Mouse (Mus musculus): ENCODE results near the gene Syt1. TPM values are rescaled to one million over a fixed set of nuclear protein-coding genes. Genes with fewer than 3 reads are reported as not detected.
A peak's percentile ranks its signal among the peaks of the same experiment; 100 is the strongest.

Syt1 gene
- total RNA-seq, 2 experiments from 2014 or later, result 975 to 1,036 TPM

GRCm38 (mm10) chr10:108701361-108702128 lies 309.2 kb downstream of the Syt1 start:
- peak overlapping the region; percentile 54 for H3K27ac ChIP-seq
- no peak for DNase-seq (ENCODE audit: low spot score in 2 of 2)
- H3K4me3 ChIP-seq, result no peak overlapping the region
- no peak for TF ChIP-seq CTCF (conservative IDR thresholded peaks at IDR 0.05)

- DNase-seq (ENCODE audit: low spot score in 2 of 2), result no peak
- H3K4me3 ChIP-seq, result no peak within 1 kb of the TSS
- H3K27ac ChIP-seq, result peak within 1 kb of the TSS; percentile 54; the same call in 1 of the 2 replicates
- TF ChIP-seq CTCF (conservative IDR thresholded peaks at IDR 0.05), result no peak
Observed at GRCm38 (mm10) chr10:108699946-108700345, 310.8 kb downstream of the Syt1 start, which contains the start of gene Gm5136. Gene Gm5136, minus strand, starts transcription at chr10:108700160.

- Histone ChIP-seq H3K27ac (peak overlapping the region; percentile 29; the same call in 1 of the 2 replicates), H3K4me3 (no peak overlapping the region)
- DNase-seq (ENCODE audit: low spot score in 2 of 2), result no peak
- TF ChIP-seq CTCF (conservative IDR thresholded peaks at IDR 0.05), result no peak
Observed at GRCm38 (mm10) chr10:108697062-108697461, 313.7 kb downstream of the Syt1 start.

GRCm38 (mm10) chr10:108690954-108691353 lies 319.8 kb downstream of the Syt1 start:
- no peak overlapping the region for H3K4me3 ChIP-seq
- DNase-seq (ENCODE audit: low spot score in 2 of 2), result no peak
- H3K27ac ChIP-seq, result no peak overlapping the region; the same call in 1 of the 2 replicates
- TF ChIP-seq CTCF (conservative IDR thresholded peaks at IDR 0.05), result no peak

- TF ChIP-seq CTCF (conservative IDR thresholded peaks at IDR 0.05), result no peak
Observed at GRCm38 (mm10) chr10:108686696-108687095, 324.1 kb downstream of the Syt1 start.

GRCm38 (mm10) chr10:108679675-108680390 lies 330.9 kb downstream of the Syt1 start:
- H3K27ac ChIP-seq, result peak overlapping the region; percentile 77
- TF ChIP-seq CTCF (conservative IDR thresholded peaks at IDR 0.05), result no peak
- DNase-seq (ENCODE audit: low spot score in 2 of 2), result no peak
- H3K4me3 ChIP-seq, result no peak overlapping the region

More at GRCm38 (mm10) chr10:108686696-108687095, 324.1 kb downstream of the Syt1 start:
- peak overlapping the region; percentile 7; the same call in 1 of the 2 replicates for H3K27ac ChIP-seq
- no peak for DNase-seq (ENCODE audit: low spot score in 2 of 2)
- H3K4me3 ChIP-seq, result no peak overlapping the region

- Histone ChIP-seq H3K27ac (peak overlapping the region; percentile 32), H3K4me3 (no peak overlapping the region)
- no peak for DNase-seq (ENCODE audit: low spot score in 2 of 2)
- TF ChIP-seq CTCF (conservative IDR thresholded peaks at IDR 0.05), result no peak
Observed at GRCm38 (mm10) chr10:108677053-108677452, 333.7 kb downstream of the Syt1 start.

GRCm38 (mm10) chr10:108668944-108669343 lies 341.8 kb downstream of the Syt1 start:
- no peak for TF ChIP-seq CTCF (conservative IDR thresholded peaks at IDR 0.05)
- DNase-seq (ENCODE audit: low spot score in 2 of 2), result no peak

GRCm38 (mm10) chr10:108660295-108660694 lies 350.5 kb downstream of the Syt1 start:
- no peak for DNase-seq (ENCODE audit: low spot score in 2 of 2)
- peak overlapping the region; percentile 56; the same call in 1 of the 2 replicates for H3K27ac ChIP-seq
- no peak overlapping the region for H3K4me3 ChIP-seq
- no peak for TF ChIP-seq CTCF (conservative IDR thresholded peaks at IDR 0.05)

More at GRCm38 (mm10) chr10:108668944-108669343, 341.8 kb downstream of the Syt1 start:
- H3K4me3 ChIP-seq, result no peak overlapping the region
- H3K27ac ChIP-seq, result peak overlapping the region; percentile 75

GRCm38 (mm10) chr10:108658300-108658699 lies 352.5 kb downstream of the Syt1 start:
- no peak for DNase-seq (ENCODE audit: low spot score in 2 of 2)
- Histone ChIP-seq H3K4me3 (no peak overlapping the region), H3K27ac (peak overlapping the region; percentile 63; the same call in 1 of the 2 replicates)
- TF ChIP-seq CTCF (conservative IDR thresholded peaks at IDR 0.05), result no peak

- DNase-seq (ENCODE audit: low spot score in 2 of 2), result no peak
- TF ChIP-seq CTCF (conservative IDR thresholded peaks at IDR 0.05), result peak; percentile 51
- Histone ChIP-seq H3K27ac (peak overlapping the region; percentile 63), H3K4me3 (no peak overlapping the region)
Observed at GRCm38 (mm10) chr10:108657669-108658068, 353.1 kb downstream of the Syt1 start.

- Histone ChIP-seq H3K4me3 (no peak overlapping the region), H3K27ac (peak overlapping the region; percentile 63)
- no peak for DNase-seq (ENCODE audit: low spot score in 2 of 2)
- no peak for TF ChIP-seq CTCF (conservative IDR thresholded peaks at IDR 0.05)
Observed at GRCm38 (mm10) chr10:108656898-108657297, 353.9 kb downstream of the Syt1 start.

GRCm38 (mm10) chr10:108655074-108655473 lies 355.7 kb downstream of the Syt1 start:
- no peak for TF ChIP-seq CTCF (conservative IDR thresholded peaks at IDR 0.05)
- H3K27ac ChIP-seq, result peak overlapping the region; percentile 60
- no peak for DNase-seq (ENCODE audit: low spot score in 2 of 2)
- H3K4me3 ChIP-seq, result no peak overlapping the region
